Mouse (Mus musculus): ENCODE results near the gene Ltc4s. TPM values are rescaled to one million over a fixed set of nuclear protein-coding genes. Genes with fewer than 3 reads are reported as not detected.

The Ltc4s gene
- total and polyA plus RNA-seq, 3 experiments, result 0.47 to 2.0 (median 1.4) TPM

- Histone ChIP-seq H3K4me2 (ENCODE audit: insufficient read depth, low read depth, poor library complexity, severe bottlenecking) (no peak overlapping the region), H3K27me3 (replicated peaks) (no peaks in the 10 kb centered on the region), H3K9me3 (replicated peaks; ENCODE audit: low read length) (no peaks in the 10 kb centered on the region), H3K4me3 (replicated peaks in 1 of 3; ENCODE audit: low read depth in 2 of 3, low read length in 2 of 3, poor library complexity in 1 of 3) (no peak overlapping the region), H3K79me2 (replicated peaks; ENCODE audit: control insufficient read depth, extremely low read depth, insufficient read depth, poor library complexity, severe bottlenecking) (no peaks in the 10 kb centered on the region; the same call in 1 of the 2 replicates), H3K36me3 (replicated peaks in 1 of 2; ENCODE audit: control insufficient read depth in 1 of 2, insufficient read depth in 1 of 2, low read length in 1 of 2) (peaks cover 28 to 51% of the 10 kb centered on the region in 2 experiments), H3K4me1 (ENCODE audit: control insufficient read depth in 1 of 2, insufficient read depth in 2 of 2) (peaks cover 25 to 59% of the 10 kb centered on the region in 2 experiments), H3K9ac (ENCODE audit: insufficient read depth, low read depth) (no peak overlapping the region), H3K27ac (ENCODE audit: insufficient read depth, low read depth) (no peak overlapping the region)
- no peak for DNase-seq (ENCODE audit: extremely low read depth)
- TF ChIP-seq JUND (conservative IDR thresholded peaks at IDR 0.05; ENCODE audit: low read depth, low read length) (no peak), SIN3A (IDR thresholded peaks at IDR 0.05; ENCODE audit: low read length) (no peak), MAFK (IDR thresholded peaks at IDR 0.05; ENCODE audit: insufficient replicate concordance, low read length) (no peak), ZNF384 (IDR thresholded peaks at IDR 0.05; ENCODE audit: low read depth, low read length) (no peak), CHD2 (IDR thresholded peaks at IDR 0.05; ENCODE audit: low read length) (no peak), BHLHE40 (IDR thresholded peaks at IDR 0.05; ENCODE audit: low read depth, low read length) (no peak), E2F4 (IDR thresholded peaks at IDR 0.05; ENCODE audit: insufficient replicate concordance, low read depth, low read length) (no peak), NELFE (IDR thresholded peaks at IDR 0.05; ENCODE audit: low read depth, low read length) (no peak), MAZ (IDR thresholded peaks at IDR 0.05; ENCODE audit: low read depth, low read length) (no peak), USF1 (IDR thresholded peaks at IDR 0.05; ENCODE audit: low read depth, low read length) (no peak), POLR2AphosphoS2 (IDR thresholded peaks at IDR 0.05; ENCODE audit: low read depth, low read length) (no peak), JUN (IDR thresholded peaks at IDR 0.05; ENCODE audit: insufficient read depth, low read depth, low read length) (no peak), HCFC1 (IDR thresholded peaks at IDR 0.05; ENCODE audit: low read depth, low read length) (no peak), CTCF (conservative IDR thresholded peaks at IDR 0.05 in 1 of 2, IDR thresholded peaks at IDR 0.05 in 1 of 2; ENCODE audit: low read depth in 2 of 2, low read length in 2 of 2) (no peak), MYC (IDR thresholded peaks at IDR 0.05; ENCODE audit: low read depth, low read length) (no peak)
- dilution Hi-C loops (cut with MboI; ENCODE audit: extremely low pct_ligation_motif_present, extremely low pct_unique_long_range_greater_than_20kb, low sequenced_read_pairs), result no loop called here
- in situ Hi-C loops (cut with MboI; ENCODE audit: low pct_ligation_motif_present, low pct_unique_long_range_greater_than_20kb, low sequenced_read_pairs), result loop anchor here (5.0 to 10.0 kb wide), 3 partner anchors 66 to 244 kb away; no protein-coding TSS in a partner anchor
Observed at GRCm38 (mm10) chr11:50228772-50229171, 9.6 kb downstream of the Ltc4s start.

GRCm38 (mm10) chr11:50227736-50228135 is 10.7 kb downstream of the Ltc4s start:
- dilution Hi-C loops (cut with MboI; ENCODE audit: extremely low pct_ligation_motif_present, extremely low pct_unique_long_range_greater_than_20kb, low sequenced_read_pairs) (no loop called here), in situ Hi-C loops (cut with MboI; ENCODE audit: low pct_ligation_motif_present, low pct_unique_long_range_greater_than_20kb, low sequenced_read_pairs) (loop anchor here (5.0 to 10.0 kb wide), 3 partner anchors 65 to 243 kb away; no protein-coding TSS in a partner anchor)
- Histone ChIP-seq H3K79me2 (replicated peaks; ENCODE audit: control insufficient read depth, extremely low read depth, insufficient read depth, poor library complexity, severe bottlenecking) (no peaks in the 10 kb centered on the region; the same call in 1 of the 2 replicates), H3K4me3 (replicated peaks in 1 of 3; ENCODE audit: low read depth in 2 of 3, low read length in 2 of 3, poor library complexity in 1 of 3) (no peak overlapping the region), H3K4me1 (ENCODE audit: control insufficient read depth in 1 of 2, insufficient read depth in 2 of 2) (peaks cover 30 to 69% of the 10 kb centered on the region in 2 experiments), H3K27ac (ENCODE audit: insufficient read depth, low read depth) (no peak overlapping the region), H3K4me2 (ENCODE audit: insufficient read depth, low read depth, poor library complexity, severe bottlenecking) (no peak overlapping the region), H3K9ac (ENCODE audit: insufficient read depth, low read depth) (no peak overlapping the region), H3K27me3 (replicated peaks) (no peaks in the 10 kb centered on the region), H3K9me3 (replicated peaks; ENCODE audit: low read length) (no peaks in the 10 kb centered on the region), H3K36me3 (replicated peaks in 1 of 2; ENCODE audit: control insufficient read depth in 1 of 2, insufficient read depth in 1 of 2, low read length in 1 of 2) (peaks cover 18 to 41% of the 10 kb centered on the region in 2 experiments)
- TF ChIP-seq BHLHE40 (IDR thresholded peaks at IDR 0.05; ENCODE audit: low read depth, low read length) (no peak), MXI1 (IDR thresholded peaks at IDR 0.05; ENCODE audit: low read depth, low read length) (no peak), UBTF (IDR thresholded peaks at IDR 0.05; ENCODE audit: low read depth, low read length) (no peak), MYC (IDR thresholded peaks at IDR 0.05; ENCODE audit: low read depth, low read length) (no peak), ELF1 (IDR thresholded peaks at IDR 0.05; ENCODE audit: low read depth, low read length) (no peak), ZNF384 (IDR thresholded peaks at IDR 0.05; ENCODE audit: low read depth, low read length) (no peak), RCOR1 (conservative IDR thresholded peaks at IDR 0.05; ENCODE audit: low read depth, low read length) (no peak), ETS1 (conservative IDR thresholded peaks at IDR 0.05; ENCODE audit: low read depth, low read length) (no peak), MEF2A (IDR thresholded peaks at IDR 0.05; ENCODE audit: borderline replicate concordance, low read depth, low read length) (no peak), SIN3A (IDR thresholded peaks at IDR 0.05; ENCODE audit: low read length) (no peak), ZMIZ1 (IDR thresholded peaks at IDR 0.05; ENCODE audit: low read depth, low read length) (no peak), USF2 (conservative IDR thresholded peaks at IDR 0.05; ENCODE audit: low read depth, low read length) (no peak), TCF12 (IDR thresholded peaks at IDR 0.05; ENCODE audit: low read depth, low read length) (no peak), CHD1 (IDR thresholded peaks at IDR 0.05; ENCODE audit: low read depth, low read length) (no peak), CHD2 (IDR thresholded peaks at IDR 0.05; ENCODE audit: low read length) (no peak), E2F4 (IDR thresholded peaks at IDR 0.05; ENCODE audit: insufficient replicate concordance, low read depth, low read length) (no peak), ZC3H11A (IDR thresholded peaks at IDR 0.05; ENCODE audit: low read depth, low read length) (no peak)
- DNase-seq (ENCODE audit: extremely low read depth), result no peak
